Mouse (Mus musculus): ENCODE measurements at regions not wholly inside any gene's neighbourhood (a gene's known extent, or its start where the extent isn't known, plus 50 kb on each side); places are given as distances from the start of the nearest gene placed in this dataset.

- TF ChIP-seq USF1 (IDR thresholded peaks at IDR 0.05; ENCODE audit: low read depth) (no peak), SRF (IDR thresholded peaks at IDR 0.05; ENCODE audit: control insufficient read depth, insufficient read length, low read depth) (no peak), TCF3 (IDR thresholded peaks at IDR 0.05; ENCODE audit: insufficient read length, low read depth) (no peak), MYOG (IDR thresholded peaks at IDR 0.05; ENCODE audit: control insufficient read depth in 1 of 3, insufficient read depth in 1 of 3, insufficient read length in 2 of 3, low read depth in 2 of 3) (no peak), POLR2A (IDR thresholded peaks at IDR 0.05; ENCODE audit: insufficient read length, low read depth) (no peak), MYOD1 (IDR thresholded peaks at IDR 0.05; ENCODE audit: control insufficient read depth in 1 of 3, insufficient read length in 2 of 3, low read depth in 2 of 3) (no peak), REST (IDR thresholded peaks at IDR 0.05; ENCODE audit: insufficient read depth, insufficient read length) (no peak), MAX (IDR thresholded peaks at IDR 0.05; ENCODE audit: low read depth) (no peak), TCF12 (IDR thresholded peaks at IDR 0.05; ENCODE audit: insufficient read depth, poor library complexity, severe bottlenecking) (no peak), CEBPB (IDR thresholded peaks at IDR 0.05; ENCODE audit: insufficient read depth, poor library complexity, severe bottlenecking) (no peak), E2F4 (IDR thresholded peaks at IDR 0.05; ENCODE audit: insufficient read depth) (no peak), POLR2AphosphoS2 (IDR thresholded peaks at IDR 0.05; ENCODE audit: insufficient read length, low read depth) (no peak)
- H3ac ChIP-seq (ENCODE audit: control insufficient read depth, insufficient read length), result no peak overlapping the region
- no peaks in the 10 kb centered on the region for H3K27me3 ChIP-seq (ENCODE audit: control insufficient read depth, insufficient read depth, insufficient read length)
- no peak overlapping the region for H3K4me3 ChIP-seq
- H3K36me3 ChIP-seq (ENCODE audit: control insufficient read depth, insufficient read depth), result no peaks in the 10 kb centered on the region
- no peak overlapping the region for H3K4me2 ChIP-seq (ENCODE audit: low read depth)
- H3K79me2 ChIP-seq (ENCODE audit: control insufficient read depth, insufficient read depth), result no peaks in the 10 kb centered on the region
These were observed 464.8 kb upstream of the Mki67 start for GRCm38 (mm10) chr7:136180996-136181395.

GRCm38 (mm10) chr7:136182101-136182500, 465.9 kb upstream of the Mki67 start:
- Histone ChIP-seq H3K27me3 (ENCODE audit: control insufficient read depth, insufficient read depth, insufficient read length) (no peaks in the 10 kb centered on the region), H3K79me2 (ENCODE audit: control insufficient read depth, insufficient read depth) (no peaks in the 10 kb centered on the region), H3K4me3 (no peak overlapping the region), H3K4me2 (ENCODE audit: low read depth) (no peak overlapping the region), H3K36me3 (ENCODE audit: control insufficient read depth, insufficient read depth) (no peaks in the 10 kb centered on the region), H3ac (ENCODE audit: control insufficient read depth, insufficient read length) (no peak overlapping the region)
- TF ChIP-seq MYOD1 (IDR thresholded peaks at IDR 0.05; ENCODE audit: control insufficient read depth in 1 of 3, insufficient read length in 2 of 3, low read depth in 2 of 3) (no peak), REST (IDR thresholded peaks at IDR 0.05; ENCODE audit: insufficient read depth, insufficient read length) (no peak), POLR2AphosphoS2 (IDR thresholded peaks at IDR 0.05; ENCODE audit: insufficient read length, low read depth) (no peak), CEBPB (IDR thresholded peaks at IDR 0.05; ENCODE audit: insufficient read depth, poor library complexity, severe bottlenecking) (no peak), MYOG (IDR thresholded peaks at IDR 0.05; ENCODE audit: control insufficient read depth in 1 of 3, insufficient read depth in 1 of 3, insufficient read length in 2 of 3, low read depth in 2 of 3) (no peak)

GRCm38 (mm10) chr7:136196424-136197160, 480.4 kb upstream of the Mki67 start:
- no peak for TF ChIP-seq CEBPB (IDR thresholded peaks at IDR 0.05; ENCODE audit: insufficient read depth, poor library complexity, severe bottlenecking)
- TF ChIP-seq MYOG (IDR thresholded peaks at IDR 0.05; ENCODE audit: control insufficient read depth in 1 of 3, insufficient read depth in 1 of 3, insufficient read length in 2 of 3, low read depth in 2 of 3), result no peak
- TF ChIP-seq TCF3 (IDR thresholded peaks at IDR 0.05; ENCODE audit: insufficient read length, low read depth), result no peak
- TF ChIP-seq REST (IDR thresholded peaks at IDR 0.05; ENCODE audit: insufficient read depth, insufficient read length), result no peak
- TF ChIP-seq MYOD1 (IDR thresholded peaks at IDR 0.05; ENCODE audit: control insufficient read depth in 1 of 3, insufficient read length in 2 of 3, low read depth in 2 of 3), result no peak
- no peak for TF ChIP-seq E2F4 (IDR thresholded peaks at IDR 0.05; ENCODE audit: insufficient read depth)
- no peak for TF ChIP-seq USF1 (IDR thresholded peaks at IDR 0.05; ENCODE audit: low read depth)
- no peak for TF ChIP-seq SRF (IDR thresholded peaks at IDR 0.05; ENCODE audit: control insufficient read depth, insufficient read length, low read depth)
- no peak for TF ChIP-seq MAX (IDR thresholded peaks at IDR 0.05; ENCODE audit: low read depth)
- TF ChIP-seq POLR2A (IDR thresholded peaks at IDR 0.05; ENCODE audit: insufficient read length, low read depth), result no peak
- TF ChIP-seq POLR2AphosphoS2 (IDR thresholded peaks at IDR 0.05; ENCODE audit: insufficient read length, low read depth), result no peak
- TF ChIP-seq TCF12 (IDR thresholded peaks at IDR 0.05; ENCODE audit: insufficient read depth, poor library complexity, severe bottlenecking), result no peak
- no peak overlapping the region for H3K4me2 ChIP-seq (ENCODE audit: low read depth)

GRCm38 (mm10) chr7:136208879-136209278, 492.7 kb upstream of the Mki67 start:
- no peak for TF ChIP-seq TCF3 (IDR thresholded peaks at IDR 0.05; ENCODE audit: insufficient read length, low read depth)
- no peak for TF ChIP-seq TCF12 (IDR thresholded peaks at IDR 0.05; ENCODE audit: insufficient read depth, poor library complexity, severe bottlenecking)
- TF ChIP-seq SRF (IDR thresholded peaks at IDR 0.05; ENCODE audit: control insufficient read depth, insufficient read length, low read depth), result no peak
- no peak for TF ChIP-seq POLR2AphosphoS2 (IDR thresholded peaks at IDR 0.05; ENCODE audit: insufficient read length, low read depth)
- TF ChIP-seq USF1 (IDR thresholded peaks at IDR 0.05; ENCODE audit: low read depth), result no peak
- no peak for TF ChIP-seq MAX (IDR thresholded peaks at IDR 0.05; ENCODE audit: low read depth)
- no peak for TF ChIP-seq POLR2A (IDR thresholded peaks at IDR 0.05; ENCODE audit: insufficient read length, low read depth)
- TF ChIP-seq MYOG (IDR thresholded peaks at IDR 0.05; ENCODE audit: control insufficient read depth in 1 of 3, insufficient read depth in 1 of 3, insufficient read length in 2 of 3, low read depth in 2 of 3), result no peak
- TF ChIP-seq CEBPB (IDR thresholded peaks at IDR 0.05; ENCODE audit: insufficient read depth, poor library complexity, severe bottlenecking), result no peak
- TF ChIP-seq MYOD1 (IDR thresholded peaks at IDR 0.05; ENCODE audit: control insufficient read depth in 1 of 3, insufficient read length in 2 of 3, low read depth in 2 of 3), result no peak
- TF ChIP-seq REST (IDR thresholded peaks at IDR 0.05; ENCODE audit: insufficient read depth, insufficient read length), result no peak
- no peak for TF ChIP-seq E2F4 (IDR thresholded peaks at IDR 0.05; ENCODE audit: insufficient read depth)
- Histone ChIP-seq H3K79me2 (ENCODE audit: control insufficient read depth, insufficient read depth) (no peaks in the 10 kb centered on the region), H3K4me2 (ENCODE audit: low read depth) (no peak overlapping the region), H3K4me3 (no peak overlapping the region), H3K27me3 (ENCODE audit: control insufficient read depth, insufficient read depth, insufficient read length) (no peaks in the 10 kb centered on the region), H3K36me3 (ENCODE audit: control insufficient read depth, insufficient read depth) (no peaks in the 10 kb centered on the region), H3ac (ENCODE audit: control insufficient read depth, insufficient read length) (no peak overlapping the region)

More at GRCm38 (mm10) chr7:136196424-136197160, 480.4 kb upstream of the Mki67 start:
- Histone ChIP-seq H3K4me3 (no peak overlapping the region), H3K79me2 (ENCODE audit: control insufficient read depth, insufficient read depth) (no peaks in the 10 kb centered on the region), H3ac (ENCODE audit: control insufficient read depth, insufficient read length) (no peak overlapping the region), H3K27me3 (ENCODE audit: control insufficient read depth, insufficient read depth, insufficient read length) (no peaks in the 10 kb centered on the region), H3K36me3 (ENCODE audit: control insufficient read depth, insufficient read depth) (no peaks in the 10 kb centered on the region)

Measured in myocyte (in vitro differentiated cells).